Mouse (Mus musculus): ENCODE measurements around the gene Ins2. TPM values are rescaled to one million over a fixed set of nuclear protein-coding genes. Genes with fewer than 3 reads are reported as not detected.

Ins2 gene
- polyA plus RNA-seq, 1 experiment from 2014 or later = 1.7 TPM

DNA sequence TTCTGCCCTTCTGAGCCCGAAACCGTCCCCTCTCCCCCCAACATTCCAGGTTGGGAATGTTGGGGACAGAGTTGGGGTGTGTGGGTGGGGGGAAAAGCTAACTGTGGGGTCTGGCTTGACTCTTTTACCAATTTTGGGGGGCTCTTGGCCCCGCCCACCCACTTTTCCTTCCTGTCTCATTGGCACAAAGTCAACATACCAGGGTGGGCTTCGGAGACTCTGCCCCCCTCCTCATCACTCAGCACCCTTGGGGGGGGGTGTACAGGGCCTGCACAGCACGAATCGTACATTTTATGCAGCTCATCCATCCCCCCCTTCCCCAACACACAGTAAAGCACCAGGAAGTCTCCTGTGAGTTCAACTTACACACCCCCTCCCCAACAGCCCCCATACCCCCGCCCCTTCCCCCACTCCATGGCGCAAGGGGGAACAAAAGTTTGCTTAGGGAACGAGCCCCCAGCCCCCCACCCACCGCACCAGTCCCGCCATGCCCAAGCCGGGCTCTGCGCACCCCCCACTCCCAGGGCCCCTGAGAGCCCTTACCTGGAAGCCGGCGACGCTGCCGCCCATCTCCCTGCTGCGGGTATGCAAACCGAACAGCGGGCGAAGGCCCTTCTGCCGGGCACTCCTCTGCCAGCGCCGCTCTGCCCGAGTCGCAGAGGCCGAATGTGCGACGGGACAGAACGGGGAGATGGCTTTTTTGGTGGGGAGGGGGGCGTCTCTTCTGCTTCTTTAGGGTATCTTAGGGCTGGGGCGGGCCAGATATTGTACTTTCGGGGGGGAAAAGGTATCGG lies 85.2 kb downstream of the Ins2 start:
- Histone ChIP-seq H3K27ac (replicated peaks) (peak overlapping the region; percentile 82), H3K36me3 (ENCODE audit: control insufficient read depth, insufficient read depth, low read length) (0 out of 2 replicates have a peak, but pooled peaks cover 3% of the 10 kb centered on the region), H3K4me2 (replicated peaks; ENCODE audit: low read depth) (peak overlapping the region; percentile 68), H3K9ac (ENCODE audit: low read length) (peak overlapping the region; percentile 72), H3K4me3 (ENCODE audit: low read depth, low read length) (peak overlapping the region; percentile 56), H3K27me3 (ENCODE audit: control insufficient read depth, insufficient read depth, low read length) (peaks cover 4% of the 10 kb centered on the region), H3K4me1 (replicated peaks; ENCODE audit: control insufficient read depth, insufficient read depth) (no peaks in the 10 kb centered on the region), H3K9me3 (ENCODE audit: control insufficient read depth, low read length) (no peaks in the 10 kb centered on the region)
- TF ChIP-seq CTCF (IDR thresholded peaks at IDR 0.05; ENCODE audit: low read depth) (no peak), EP300 (optimal IDR thresholded peaks at IDR 0.05) (no peak)
- ATAC-seq (ENCODE audit: low FRiP score, low TSS enrichment) (no peak), DNase-seq (ENCODE audit: low spot score) (peak; percentile 35)
- WGBS = 2% methylated on average over 30 of the region's 34 CpGs

DNA sequence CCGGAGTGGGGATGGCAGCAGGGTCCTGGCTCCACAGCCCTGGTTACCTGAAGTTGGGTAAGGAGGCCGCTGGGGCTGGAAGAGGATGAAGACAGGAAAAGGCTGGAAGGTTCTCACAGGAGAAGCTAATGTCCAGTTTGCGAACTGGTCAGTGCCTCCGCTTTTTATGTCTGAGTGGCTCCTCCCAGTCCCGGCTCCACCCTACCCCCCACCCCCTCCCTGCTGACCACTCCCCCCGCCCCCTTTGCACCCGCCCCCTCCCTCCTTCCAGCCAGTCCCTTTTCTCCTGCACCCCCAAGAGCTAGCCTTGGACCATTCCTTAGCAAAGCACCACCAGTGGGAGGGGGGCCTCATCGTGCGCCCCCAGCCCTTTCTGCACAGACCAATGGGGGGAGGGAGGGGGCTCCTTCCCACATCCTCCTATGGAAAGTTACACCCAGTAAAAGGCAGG lies 85.8 kb downstream of the Ins2 start:
- H3K9ac ChIP-seq (ENCODE audit: low read length) = peak overlapping the region; percentile 72; the same call in 1 of the 2 replicates
- ATAC-seq (ENCODE audit: low FRiP score, low TSS enrichment) (peak; percentile 11; the same call in 1 of the 2 replicates), DNase-seq (ENCODE audit: low spot score) (peak; percentile 69)
- no peaks in the 10 kb centered on the region for H3K4me1 ChIP-seq (replicated peaks; ENCODE audit: control insufficient read depth, insufficient read depth)
- 17% methylated on average over 6 of the region's 9 CpGs for WGBS
- 0 out of 2 replicates have a peak, but pooled peaks cover 3% of the 10 kb centered on the region for H3K36me3 ChIP-seq (ENCODE audit: control insufficient read depth, insufficient read depth, low read length)
- H3K9me3 ChIP-seq (ENCODE audit: control insufficient read depth, low read length) = no peaks in the 10 kb centered on the region
- peak overlapping the region; percentile 56 for H3K4me3 ChIP-seq (ENCODE audit: low read depth, low read length)
- H3K27me3 ChIP-seq (ENCODE audit: control insufficient read depth, insufficient read depth, low read length) = peaks cover 4% of the 10 kb centered on the region
- TF ChIP-seq CTCF (IDR thresholded peaks at IDR 0.05; ENCODE audit: low read depth) = no peak
- TF ChIP-seq EP300 (optimal IDR thresholded peaks at IDR 0.05) = no peak
- H3K4me2 ChIP-seq (replicated peaks; ENCODE audit: low read depth) = peak overlapping the region; percentile 68
- H3K27ac ChIP-seq (replicated peaks) = peak overlapping the region; percentile 82; the same call in 1 of the 2 replicates

GRCm38 (mm10) chr7:142656055-142656454 lies 87.1 kb downstream of the Ins2 start:
- no peaks in the 10 kb centered on the region for H3K4me1 ChIP-seq (replicated peaks; ENCODE audit: control insufficient read depth, insufficient read depth)
- DNase-seq (ENCODE audit: low spot score) (peak; percentile 63), ATAC-seq (ENCODE audit: low FRiP score, low TSS enrichment) (peak; percentile 36; the same call in 1 of the 2 replicates)
- H3K4me3 ChIP-seq (ENCODE audit: low read depth, low read length) = peak overlapping the region; percentile 35; the same call in 1 of the 2 replicates
- 0 out of 2 replicates have a peak, but pooled peaks cover 3% of the 10 kb centered on the region for H3K36me3 ChIP-seq (ENCODE audit: control insufficient read depth, insufficient read depth, low read length)
- peaks cover 4% of the 10 kb centered on the region for H3K27me3 ChIP-seq (ENCODE audit: control insufficient read depth, insufficient read depth, low read length)
- H3K9me3 ChIP-seq (ENCODE audit: control insufficient read depth, low read length) = no peaks in the 10 kb centered on the region
- peak overlapping the region; percentile 56 for H3K4me2 ChIP-seq (replicated peaks; ENCODE audit: low read depth)
- no peak overlapping the region for H3K27ac ChIP-seq (replicated peaks)
- TF ChIP-seq EP300 (optimal IDR thresholded peaks at IDR 0.05) (no peak), CTCF (IDR thresholded peaks at IDR 0.05; ENCODE audit: low read depth) (no peak)
- 43% methylated on average over 4 of the region's 4 CpGs for WGBS
- H3K9ac ChIP-seq (ENCODE audit: low read length) = no peak overlapping the region

GRCm38 (mm10) chr7:142655633-142656032 lies 87.5 kb downstream of the Ins2 start:
- peak overlapping the region; percentile 8 for H3K4me3 ChIP-seq (ENCODE audit: low read depth, low read length)

DNA sequence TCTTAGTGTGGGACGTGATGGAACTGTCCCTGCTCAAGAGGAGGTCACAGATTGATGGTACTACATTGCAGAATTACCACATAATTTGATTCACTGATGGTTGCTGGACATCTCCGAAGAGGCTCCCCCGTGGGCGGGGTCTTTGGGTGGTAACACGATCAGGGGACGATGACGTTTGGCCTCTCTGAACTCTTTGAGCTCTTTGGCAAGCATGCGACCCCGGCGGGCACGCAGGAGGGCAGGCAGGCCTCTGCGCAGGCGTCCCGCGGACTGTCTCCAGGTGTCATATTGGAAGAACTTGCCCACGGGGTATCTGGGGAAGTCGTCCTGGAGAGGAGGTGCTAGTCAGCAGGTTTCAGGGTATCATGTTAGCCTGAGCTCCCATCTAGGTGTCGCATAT lies 89.5 kb downstream of the Ins2 start:
- 0 out of 2 replicates have a peak, but pooled peaks cover 3% of the 10 kb centered on the region for H3K36me3 ChIP-seq (ENCODE audit: control insufficient read depth, insufficient read depth, low read length)
- H3K4me1 ChIP-seq (replicated peaks; ENCODE audit: control insufficient read depth, insufficient read depth) = no peaks in the 10 kb centered on the region
- no peak overlapping the region for H3K9ac ChIP-seq (ENCODE audit: low read length)
- ATAC-seq (ENCODE audit: low FRiP score, low TSS enrichment) (no peak), DNase-seq (ENCODE audit: low spot score) (no peak)
- no peak overlapping the region for H3K4me2 ChIP-seq (replicated peaks; ENCODE audit: low read depth)
- 29% methylated on average over 18 of the region's 18 CpGs for WGBS
- H3K4me3 ChIP-seq (ENCODE audit: low read depth, low read length) = no peak overlapping the region
- peaks cover 2% of the 10 kb centered on the region; the same call in 1 of the 2 replicates for H3K27me3 ChIP-seq (ENCODE audit: control insufficient read depth, insufficient read depth, low read length)
- no peak overlapping the region for H3K27ac ChIP-seq (replicated peaks)
- TF ChIP-seq EP300 (optimal IDR thresholded peaks at IDR 0.05) = no peak
- no peak for TF ChIP-seq CTCF (IDR thresholded peaks at IDR 0.05; ENCODE audit: low read depth)
- no peaks in the 10 kb centered on the region for H3K9me3 ChIP-seq (ENCODE audit: control insufficient read depth, low read length)

More at GRCm38 (mm10) chr7:142655633-142656032, 87.5 kb downstream of the Ins2 start:
- DNase-seq (ENCODE audit: low spot score) (no peak), ATAC-seq (ENCODE audit: low FRiP score, low TSS enrichment) (no peak)
- Histone ChIP-seq H3K9ac (ENCODE audit: low read length) (no peak overlapping the region), H3K27ac (replicated peaks) (no peak overlapping the region), H3K27me3 (ENCODE audit: control insufficient read depth, insufficient read depth, low read length) (peaks cover 4% of the 10 kb centered on the region), H3K4me2 (replicated peaks; ENCODE audit: low read depth) (peak overlapping the region; percentile 56), H3K4me1 (replicated peaks; ENCODE audit: control insufficient read depth, insufficient read depth) (no peaks in the 10 kb centered on the region), H3K36me3 (ENCODE audit: control insufficient read depth, insufficient read depth, low read length) (0 out of 2 replicates have a peak, but pooled peaks cover 3% of the 10 kb centered on the region), H3K9me3 (ENCODE audit: control insufficient read depth, low read length) (no peaks in the 10 kb centered on the region)
- 23% methylated on average over 11 of the region's 11 CpGs for WGBS
- TF ChIP-seq EP300 (optimal IDR thresholded peaks at IDR 0.05) (no peak), CTCF (IDR thresholded peaks at IDR 0.05; ENCODE audit: low read depth) (no peak)

DNA sequence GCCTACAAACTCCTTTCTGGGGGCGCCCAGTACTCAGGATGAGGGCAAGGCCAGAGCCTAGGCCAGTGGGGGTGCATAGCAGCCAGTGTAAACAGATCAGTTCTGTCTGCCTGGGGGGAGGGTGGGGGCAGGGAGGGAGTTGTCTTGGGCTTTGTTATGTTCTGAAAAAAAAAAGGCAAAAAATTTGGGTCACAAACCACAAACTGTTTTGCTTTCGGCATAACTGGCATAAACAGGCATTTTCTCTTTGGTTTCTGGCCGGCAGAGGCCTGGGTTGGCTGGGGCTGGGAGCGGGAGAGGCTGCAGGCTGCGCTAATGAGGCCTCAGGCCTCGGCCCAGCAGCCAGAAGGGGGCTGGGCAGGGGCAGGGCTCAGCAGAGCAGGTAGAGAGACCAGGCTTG lies 96.5 kb downstream of the Ins2 start:
- Histone ChIP-seq H3K4me1 (replicated peaks; ENCODE audit: control insufficient read depth, insufficient read depth) (no peaks in the 10 kb centered on the region), H3K9me3 (ENCODE audit: control insufficient read depth, low read length) (no peaks in the 10 kb centered on the region), H3K27ac (replicated peaks) (no peak overlapping the region), H3K4me2 (replicated peaks; ENCODE audit: low read depth) (no peak overlapping the region), H3K4me3 (ENCODE audit: low read depth, low read length) (no peak overlapping the region), H3K36me3 (ENCODE audit: control insufficient read depth, insufficient read depth, low read length) (no peaks in the 10 kb centered on the region), H3K27me3 (ENCODE audit: control insufficient read depth, insufficient read depth, low read length) (no peaks in the 10 kb centered on the region), H3K9ac (ENCODE audit: low read length) (no peak overlapping the region)
- ATAC-seq (ENCODE audit: low FRiP score, low TSS enrichment) (0 out of 2 replicates have a peak, but pooled peaks have one; percentile 55), DNase-seq (ENCODE audit: low spot score) (no peak)
- WGBS = 43% methylated on average over 6 of the region's 6 CpGs
- TF ChIP-seq EP300 (optimal IDR thresholded peaks at IDR 0.05) (no peak), CTCF (IDR thresholded peaks at IDR 0.05; ENCODE audit: low read depth) (no peak)

Measured in stomach, postnatal 0 days (tissue).